Mouse (Mus musculus) CD8-positive naive resting alpha-beta T cell, adult 2 months (primary cell): ENCODE measurements around the gene Cyp27b1.

ENCODE experiments used
- DNase-seq, 2 experiments: peaks; one replicate each; pipeline ENCODE4 v3.0.0; 2022; ENCODE audit warnings: low read depth in 2 of 2, low spot score in 2 of 2

The Cyp27b1 gene

DNA sequence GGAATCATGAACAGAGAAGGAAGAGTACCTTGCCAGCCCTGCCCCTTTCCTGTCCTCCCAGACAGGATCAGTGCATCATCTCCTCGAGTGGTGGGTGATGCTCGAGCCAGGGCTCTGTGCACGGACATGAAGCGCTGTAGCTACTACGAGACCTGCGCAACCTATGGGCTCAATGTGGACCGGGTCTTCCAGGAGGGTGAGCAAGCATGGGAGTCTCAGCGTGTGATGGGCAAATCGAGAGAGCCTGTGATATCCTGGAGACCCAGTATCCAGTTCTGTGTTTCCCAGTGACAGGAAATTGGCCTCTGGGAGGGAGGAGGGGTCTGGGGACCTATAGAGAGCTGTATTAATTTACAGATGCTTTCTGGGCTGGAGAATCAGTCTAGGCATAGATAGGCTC lies 37.0 kb downstream of the Cyp27b1 start:
- DNase-seq = no peak

- DNase-seq = no peak
These were observed 37.6 kb downstream of the Cyp27b1 start for GRCm38 (mm10) chr10:127085633-127086032.

- DNase-seq = no peak
These were observed 42.7 kb downstream of the Cyp27b1 start for GRCm38 (mm10) chr10:127090560-127091411.

DNA sequence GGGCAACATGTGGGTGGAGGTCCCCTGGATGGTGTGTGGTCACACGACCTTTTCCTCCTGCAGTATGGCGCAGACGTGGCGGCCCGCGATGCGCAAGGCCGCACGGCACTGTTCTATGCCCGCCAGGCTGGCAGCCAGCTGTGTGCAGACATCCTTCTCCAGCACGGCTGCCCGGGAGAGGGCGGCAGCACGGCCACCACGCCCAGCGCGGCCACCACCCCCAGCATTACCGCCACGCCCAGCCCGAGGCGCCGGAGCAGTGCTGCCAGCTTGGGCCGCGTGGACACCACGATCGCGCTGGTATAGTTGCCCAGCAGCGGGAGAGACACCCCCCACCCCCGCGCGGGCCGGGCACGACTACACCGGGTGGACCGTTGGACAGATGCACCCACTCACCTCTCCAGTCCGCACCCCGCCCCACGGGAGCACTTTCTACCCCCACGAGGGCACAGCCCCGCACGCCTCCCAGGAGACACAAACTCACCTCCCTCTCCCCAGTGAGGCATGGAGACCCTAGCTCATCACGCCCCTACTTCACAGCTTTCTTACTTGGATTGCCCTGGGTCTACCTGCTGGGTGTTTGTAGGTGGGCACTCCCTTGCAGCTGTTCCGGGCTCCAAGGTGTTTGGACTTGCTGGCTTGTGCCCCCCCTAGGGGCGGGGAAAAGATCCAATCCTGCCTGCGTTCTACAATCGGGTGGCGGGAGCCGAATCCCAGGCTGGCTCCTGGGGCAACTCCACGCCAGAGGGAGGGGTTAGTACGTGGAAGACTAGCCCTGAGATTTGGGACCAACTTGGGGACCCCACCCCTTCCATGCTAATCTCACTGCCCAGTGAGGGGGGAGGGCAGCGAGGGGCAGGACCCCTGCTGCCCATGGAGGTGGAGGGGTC lies 43.7 kb downstream of the Cyp27b1 start:
- DNase-seq = no peak

DNA sequence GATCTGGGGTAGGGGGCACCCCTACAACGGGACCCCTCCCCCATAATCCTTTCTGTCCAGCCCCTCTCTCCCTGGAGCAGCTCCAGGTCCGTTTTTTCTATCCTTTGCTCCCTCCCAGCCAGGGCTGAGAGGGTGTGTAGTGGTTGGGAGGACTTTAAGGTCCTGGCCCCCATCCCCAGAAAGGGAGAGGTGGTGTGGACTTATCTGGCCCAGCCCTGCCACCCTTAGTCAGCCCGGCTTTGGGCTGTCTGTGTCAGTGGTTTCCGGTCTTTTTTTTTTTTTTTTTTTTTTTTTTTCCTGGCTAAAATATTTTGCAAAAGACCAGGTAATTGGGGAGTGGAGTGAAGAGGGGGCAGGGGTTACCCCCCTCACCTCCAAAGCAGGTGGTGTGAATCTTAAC lies 44.7 kb downstream of the Cyp27b1 start:
- no peak for DNase-seq

DNA sequence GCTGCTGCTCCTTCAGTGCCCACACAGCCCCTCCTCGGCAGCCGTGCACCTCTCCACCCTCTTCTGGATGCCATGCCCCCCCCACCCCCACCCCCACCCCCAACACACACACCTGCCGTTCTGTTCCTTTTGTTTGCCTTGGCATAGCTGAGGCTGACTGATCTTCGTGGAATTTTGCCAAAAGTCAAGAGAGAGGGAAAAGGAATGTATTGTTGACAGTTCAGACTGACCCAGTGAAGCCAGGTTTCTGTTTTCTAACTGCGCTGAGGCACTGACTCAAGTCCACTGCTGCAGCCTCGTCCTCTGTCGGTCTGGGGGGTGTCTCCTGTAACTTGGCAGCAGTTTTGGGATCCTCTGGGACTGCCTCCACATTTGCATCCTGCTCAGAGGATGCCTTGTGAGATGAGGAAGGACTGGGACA lies 46.3 kb downstream of the Cyp27b1 start:
- DNase-seq = no peak

DNA sequence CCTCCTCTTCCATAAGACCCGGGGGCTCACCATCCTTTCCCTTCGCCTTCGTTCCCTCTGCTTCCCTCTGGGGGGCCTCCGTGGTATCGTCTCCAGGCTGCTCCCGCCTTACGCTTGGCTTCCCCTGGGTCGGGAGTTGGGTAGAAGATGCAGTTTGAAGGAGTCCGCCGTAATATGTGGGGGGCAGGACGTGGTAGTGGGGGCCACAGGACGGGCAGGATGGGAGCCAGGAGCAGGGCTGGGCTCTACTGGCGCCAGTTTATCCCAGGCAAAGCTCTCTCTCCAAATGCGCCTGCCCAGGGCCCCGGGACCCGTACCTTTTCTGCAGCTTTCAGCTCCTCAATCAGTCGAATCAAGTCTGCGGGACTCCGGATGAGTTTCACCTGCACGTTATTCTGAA lies 50.5 kb downstream of the Cyp27b1 start:
- no peak for DNase-seq

GRCm38 (mm10) chr10:127099191-127099590 lies 51.1 kb downstream of the Cyp27b1 start:
- DNase-seq = no peak

DNA sequence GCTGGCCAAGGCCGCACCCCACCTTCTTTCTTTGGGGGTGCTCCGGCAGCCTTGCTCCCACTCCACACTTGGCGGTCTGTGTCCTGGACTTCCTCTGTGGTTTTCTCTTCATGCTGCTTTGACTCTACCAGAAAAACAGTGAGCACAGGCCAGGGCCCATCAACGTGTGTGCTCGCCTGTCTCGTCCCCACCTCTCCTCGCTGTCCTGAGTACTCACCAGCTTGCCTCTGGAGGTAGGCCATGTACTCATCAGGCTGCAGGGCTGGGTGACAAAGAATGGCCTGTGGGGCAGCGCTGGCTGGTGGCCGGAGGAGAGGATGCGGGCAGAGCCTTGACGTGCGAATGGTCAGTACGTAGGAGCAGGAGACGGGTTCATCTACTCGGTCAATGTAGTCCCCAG lies 51.8 kb downstream of the Cyp27b1 start:
- no peak for DNase-seq

DNA sequence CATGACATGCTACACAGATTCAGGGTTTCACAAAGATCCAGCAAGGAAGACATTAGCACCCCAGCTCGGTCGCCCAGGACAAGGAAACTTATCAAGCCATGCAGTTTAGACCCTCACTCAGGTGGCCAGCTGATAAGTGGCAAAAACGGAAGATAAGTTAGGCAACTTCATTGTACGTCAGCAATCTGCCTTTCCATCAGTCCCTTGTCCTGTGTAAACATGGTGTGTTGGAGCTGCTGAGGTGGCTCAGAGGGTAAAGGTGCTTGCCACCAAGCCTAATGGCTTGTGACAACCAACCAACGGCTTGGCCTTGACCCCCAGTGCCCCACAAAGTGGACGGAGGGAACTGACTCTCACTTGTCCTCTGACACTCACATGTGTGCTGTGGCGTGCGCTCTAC lies 52.4 kb downstream of the Cyp27b1 start:
- no peak for DNase-seq

DNA sequence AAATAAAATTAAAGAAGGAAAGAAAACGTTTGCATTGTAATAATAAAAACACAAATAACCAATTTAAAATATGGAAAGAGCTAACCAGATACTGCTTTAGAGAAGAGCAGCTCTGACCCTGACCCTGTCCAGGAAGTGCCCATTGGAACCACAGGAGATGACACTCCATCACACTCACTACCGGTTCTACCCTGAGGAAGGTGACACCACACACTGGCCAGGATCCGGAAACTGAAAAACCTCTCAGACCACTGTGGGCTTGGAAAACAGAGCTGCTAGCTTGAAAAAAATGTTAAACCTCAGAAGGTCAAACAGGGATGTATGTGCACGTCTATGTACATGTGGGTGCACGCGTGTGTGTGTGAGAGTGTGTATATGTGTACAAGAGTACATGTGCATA lies 53.1 kb downstream of the Cyp27b1 start:
- no peak for DNase-seq
